Mouse (Mus musculus) CH12.LX (cell line): ENCODE data around the gene Foxp1. TPM values are rescaled to one million over a fixed set of nuclear protein-coding genes. Genes with fewer than 3 reads are reported as not detected.

Source experiments
- DNase-seq: peaks from one replicate; pipeline ENCODE4 v3.0.0-alpha.2; 2013; ENCODE audit errors: extremely low read depth
- H3K27ac ChIP-seq: 2 replicates; pipeline ENCODE4 v1.5.1; 2012; ENCODE audit warnings: low read depth, mild to moderate bottlenecking, control low read depth, moderate library complexity; ENCODE audit not compliant: insufficient read depth
- H3K27me3 ChIP-seq: replicated peaks from 2 replicates; pipeline ENCODE3; 2012; ENCODE audit warnings: inconsistent platforms
- H3K36me3 ChIP-seq, 2 experiments: replicated peaks in 1 of 2; 2 replicates each; pipeline versions ENCODE3 to v1.6.1; 2012; ENCODE audit warnings: inconsistent platforms in 1 of 2, low read length in 1 of 2, mild to moderate bottlenecking in 1 of 2, mixed read lengths in 1 of 2, moderate library complexity in 1 of 2; ENCODE audit not compliant: control insufficient read depth in 1 of 2, insufficient read depth in 1 of 2
- H3K4me1 ChIP-seq, 2 experiments: 2 replicates each; pipeline ENCODE4 v1.6.1; 2012; ENCODE audit warnings: inconsistent platforms in 1 of 2, moderate library complexity in 1 of 2; ENCODE audit not compliant: insufficient read depth in 2 of 2, control insufficient read depth in 1 of 2
- H3K4me2 ChIP-seq: 2 replicates; pipeline ENCODE4 v1.6.1; 2012; ENCODE audit warnings: low read depth, mild to moderate bottlenecking, control low read depth; ENCODE audit not compliant: poor library complexity, insufficient read depth, severe bottlenecking
- H3K4me3 ChIP-seq, 3 experiments: fragments of 150-350 bp in 1 of 3; sonication (generic) in 1 of 3; replicated peaks in 1 of 3; 2 replicates each; pipeline versions ENCODE3 to v1.5.1; 2011 to 2012; ENCODE audit warnings: low read depth in 2 of 3, low read length in 2 of 3, mild to moderate bottlenecking in 2 of 3, moderate library complexity in 2 of 3, control low read depth in 1 of 3, improper control_type of control experiment in 1 of 3, inconsistent platforms in 1 of 3, mixed read lengths in 1 of 3; ENCODE audit not compliant: poor library complexity in 1 of 3
- H3K79me2 ChIP-seq: replicated peaks from 2 replicates; pipeline ENCODE4 v1.6.1; 2012; ENCODE audit warnings: mild to moderate bottlenecking, moderate library complexity; ENCODE audit not compliant: control insufficient read depth, poor library complexity, insufficient read depth, severe bottlenecking; ENCODE audit errors: extremely low read depth
- H3K9ac ChIP-seq: 2 replicates; pipeline ENCODE4 v1.6.1; 2012; ENCODE audit warnings: low read depth, mild to moderate bottlenecking, control low read depth, moderate library complexity; ENCODE audit not compliant: insufficient read depth
- H3K9me3 ChIP-seq: replicated peaks from 2 replicates; pipeline ENCODE3; 2012; ENCODE audit warnings: low read length, inconsistent platforms, mixed read lengths
- BHLHE40 ChIP-seq: IDR thresholded peaks from 2 replicates; pipeline ENCODE4 v1.6.1; 2011; ENCODE audit warnings: mild to moderate bottlenecking, low read depth, low read length, improper control_type of control experiment
- CHD1 ChIP-seq: IDR thresholded peaks from 2 replicates; pipeline ENCODE4 v1.6.1; 2012; ENCODE audit warnings: low read depth, low read length, improper control_type of control experiment, inconsistent platforms
- CTCF ChIP-seq, 2 experiments: IDR thresholded peaks in 1 of 2; conservative IDR thresholded peaks in 1 of 2; 2 replicates each; pipeline ENCODE4 v1.5.1; 2011 to 2012; ENCODE audit warnings: low read depth in 2 of 2, low read length in 2 of 2, improper control_type of control experiment in 1 of 2, inconsistent platforms in 1 of 2, mild to moderate bottlenecking in 1 of 2, moderate library complexity in 1 of 2
- ELF1 ChIP-seq: IDR thresholded peaks from 2 replicates; pipeline ENCODE4 v1.6.1; 2014; ENCODE audit warnings: low read depth, mild to moderate bottlenecking, inconsistent platforms, low read length, improper control_type of control experiment
- EP300 ChIP-seq: IDR thresholded peaks from 2 replicates; pipeline ENCODE4 v1.6.1; 2011; ENCODE audit warnings: low read length, improper control_type of control experiment
- ETS1 ChIP-seq: conservative IDR thresholded peaks from 2 replicates; pipeline ENCODE4 v1.6.1; 2012; ENCODE audit warnings: low read depth, mild to moderate bottlenecking, inconsistent platforms, low read length, improper control_type of control experiment, moderate library complexity
- GABPA ChIP-seq: IDR thresholded peaks from 2 replicates; pipeline ENCODE4 v1.6.1; 2012; ENCODE audit warnings: low read depth, low read length, improper control_type of control experiment, inconsistent platforms; ENCODE audit not compliant: insufficient replicate concordance
- HCFC1 ChIP-seq: IDR thresholded peaks from 2 replicates; pipeline ENCODE4 v1.6.1; 2012; ENCODE audit warnings: low read depth, mild to moderate bottlenecking, inconsistent platforms, low read length, improper control_type of control experiment
- IRF4 ChIP-seq: IDR thresholded peaks from 2 replicates; pipeline ENCODE4 v1.6.1; 2014; ENCODE audit warnings: low read depth, mild to moderate bottlenecking, inconsistent platforms, low read length, improper control_type of control experiment
- JUN ChIP-seq: IDR thresholded peaks from 2 replicates; pipeline ENCODE4 v1.6.1; 2011; ENCODE audit warnings: low read depth, mild to moderate bottlenecking, low read length, improper control_type of control experiment, moderate library complexity; ENCODE audit not compliant: insufficient read depth
- JUND ChIP-seq: conservative IDR thresholded peaks from 2 replicates; pipeline ENCODE4 v1.6.1; 2011; ENCODE audit warnings: low read depth, low read length, improper control_type of control experiment
- MAFK ChIP-seq: IDR thresholded peaks from 2 replicates; pipeline ENCODE4 v1.6.1; 2011; ENCODE audit warnings: low read length, improper control_type of control experiment; ENCODE audit not compliant: insufficient replicate concordance
- MAX ChIP-seq: IDR thresholded peaks from 2 replicates; pipeline ENCODE4 v1.6.1; 2011; ENCODE audit warnings: low read length, improper control_type of control experiment
- MAZ ChIP-seq: IDR thresholded peaks from 2 replicates; pipeline ENCODE4 v1.6.1; 2012; ENCODE audit warnings: low read depth, mild to moderate bottlenecking, inconsistent platforms, low read length, improper control_type of control experiment, moderate library complexity
- MEF2A ChIP-seq: IDR thresholded peaks from 2 replicates; pipeline ENCODE4 v1.6.1; 2014; ENCODE audit warnings: low read depth, mild to moderate bottlenecking, inconsistent platforms, low read length, improper control_type of control experiment, borderline replicate concordance
- MYC ChIP-seq: IDR thresholded peaks from 2 replicates; pipeline ENCODE4 v1.6.1; 2011; ENCODE audit warnings: low read depth, mild to moderate bottlenecking, improper control_type of control experiment, low read length
- NELFE ChIP-seq: IDR thresholded peaks from 2 replicates; pipeline ENCODE4 v1.6.1; 2011; ENCODE audit warnings: low read depth, low read length, improper control_type of control experiment
- NRF1 ChIP-seq: IDR thresholded peaks from 2 replicates; pipeline ENCODE4 v1.6.1; 2014; ENCODE audit warnings: low read depth, mild to moderate bottlenecking, inconsistent platforms, low read length, improper control_type of control experiment, moderate library complexity
- POLR2AphosphoS2 ChIP-seq: IDR thresholded peaks from 2 replicates; pipeline ENCODE4 v1.6.1; 2011; ENCODE audit warnings: low read depth, low read length, improper control_type of control experiment
- RAD21 ChIP-seq: IDR thresholded peaks from 2 replicates; pipeline ENCODE4 v1.6.1; 2011; ENCODE audit warnings: low read depth, mild to moderate bottlenecking, low read length, improper control_type of control experiment, moderate library complexity
- SIN3A ChIP-seq: IDR thresholded peaks from 2 replicates; pipeline ENCODE4 v1.6.1; 2012; ENCODE audit warnings: low read length, improper control_type of control experiment, inconsistent platforms
- SMC3 ChIP-seq: IDR thresholded peaks from 2 replicates; pipeline ENCODE4 v1.6.1; 2011; ENCODE audit warnings: low read depth, low read length, improper control_type of control experiment
- TBP ChIP-seq: conservative IDR thresholded peaks from 2 replicates; pipeline ENCODE4 v1.6.1; 2011; ENCODE audit warnings: low read depth, low read length, improper control_type of control experiment
- TCF12 ChIP-seq: IDR thresholded peaks from 2 replicates; pipeline ENCODE4 v1.6.1; 2014; ENCODE audit warnings: low read depth, mild to moderate bottlenecking, inconsistent platforms, low read length, improper control_type of control experiment
- UBTF ChIP-seq: IDR thresholded peaks from 2 replicates; pipeline ENCODE4 v1.6.1; 2012; ENCODE audit warnings: low read depth, mild to moderate bottlenecking, inconsistent platforms, low read length, improper control_type of control experiment, moderate library complexity
- USF1 ChIP-seq: IDR thresholded peaks from 2 replicates; pipeline ENCODE4 v1.6.1; 2014; ENCODE audit warnings: low read depth, mild to moderate bottlenecking, inconsistent platforms, low read length, improper control_type of control experiment
- ZC3H11A ChIP-seq: IDR thresholded peaks from 2 replicates; pipeline ENCODE4 v1.6.1; 2012; ENCODE audit warnings: low read depth, mild to moderate bottlenecking, inconsistent platforms, low read length, improper control_type of control experiment
- ZKSCAN1 ChIP-seq: IDR thresholded peaks from 2 replicates; pipeline ENCODE4 v1.6.1; 2012; ENCODE audit warnings: low read depth, inconsistent platforms, low read length, improper control_type of control experiment, borderline replicate concordance
- dilution Hi-C: fragments of 300-500 bp; cut with MboI; formaldehyde crosslinking; loops from 2 replicates; pipeline ENCODE4 v1.14.3; 2020; ENCODE audit warnings: low sequenced_read_pairs; ENCODE audit not compliant: extremely low pct_unique_long_range_greater_than_20kb, extremely low pct_ligation_motif_present
- in situ Hi-C: fragments of 300-500 bp; cut with MboI; formaldehyde crosslinking; loops from 3 replicates; pipeline ENCODE4 v1.14.3; 2019; ENCODE audit warnings: low sequenced_read_pairs, low pct_ligation_motif_present, low pct_unique_long_range_greater_than_20kb, mixed read lengths
- polyA plus RNA-seq: library from polyadenylated mRNA; unstranded; fragments of >175 nt; gene quantifications from 2 replicates; pipeline ENCODE4 v1.2.1, GENCODE M21; 2012; ENCODE audit warnings: low read depth; ENCODE audit not compliant: insufficient read length
- total RNA-seq, 2 experiments: library from RNA; depleted of rRNA; stranded (reverse); fragments of 300-350 nt in 1 of 2; fragments of >200 nt in 1 of 2; gene quantifications; 2 replicates each; pipeline ENCODE4 v1.2.3; 2012 to 2014

Foxp1 gene
- total and polyA plus RNA-seq, 3 experiments: 66.5 to 105 (median 87.4) TPM

GRCm38 (mm10) chr6:99453763-99454520, 68.6 kb downstream of the Foxp1 start:
- peaks cover 6 to 23% of the 10 kb centered on the region in 2 experiments for H3K4me1 ChIP-seq
- H3K9me3 ChIP-seq: no peaks in the 10 kb centered on the region
- TF ChIP-seq POLR2AphosphoS2 (no peak), EP300 (no peak)
- no peak for DNase-seq
- H3K79me2 ChIP-seq: no peaks in the 10 kb centered on the region
- H3K4me3 ChIP-seq: no peak overlapping the region
- H3K9ac ChIP-seq: no peak overlapping the region
- no peak overlapping the region for H3K27ac ChIP-seq
- H3K36me3 ChIP-seq: no peaks in the 10 kb centered on the region
- H3K27me3 ChIP-seq: no peaks in the 10 kb centered on the region
- in situ Hi-C loops (loop anchor here (5.0 to 10.0 kb wide), 3 partner anchors 67 to 399 kb away; no protein-coding TSS in a partner anchor), dilution Hi-C loops (no loop called here)
- H3K4me2 ChIP-seq: no peak overlapping the region

- Histone ChIP-seq H3K4me2 (no peak overlapping the region), H3K27me3 (no peaks in the 10 kb centered on the region), H3K4me1 (peaks cover 6 to 25% of the 10 kb centered on the region in 2 experiments), H3K36me3 (no peaks in the 10 kb centered on the region), H3K9me3 (peaks cover 2% of the 10 kb centered on the region), H3K79me2 (no peaks in the 10 kb centered on the region), H3K4me3 (no peak overlapping the region), H3K9ac (no peak overlapping the region), H3K27ac (no peak overlapping the region)
- dilution Hi-C loops (no loop called here), in situ Hi-C loops (loop anchor here (5.0 to 10.0 kb wide), 3 partner anchors 65 to 398 kb away; no protein-coding TSS in a partner anchor)
- DNase-seq: peak; percentile 72
- TF ChIP-seq TCF12 (peak; percentile 59; the same call in 1 of the 2 replicates), HCFC1 (no peak), CHD1 (no peak), JUND (no peak), GABPA (no peak), USF1 (no peak), MYC (peak; percentile 37; the same call in 1 of the 2 replicates), EP300 (no peak), ETS1 (no peak), ZKSCAN1 (no peak), MEF2A (peak; percentile 63; the same call in 1 of the 2 replicates), BHLHE40 (0 out of 2 replicates have a peak, but pooled peaks have one; percentile 30), SMC3 (peak; percentile 98), ELF1 (no peak), NELFE (no peak), JUN (no peak), SIN3A (peak; percentile 51; the same call in 1 of the 2 replicates), RAD21 (peak; percentile 98), CTCF (conservative IDR thresholded peaks at IDR 0.05 in 1 of 2, IDR thresholded peaks at IDR 0.05 in 1 of 2; ENCODE audit: low read depth in 2 of 2, low read length in 2 of 2) (peak; percentile 33 to 91; a peak in 2 of 4 replicates), MAX (peak; percentile 23; the same call in 1 of the 2 replicates), NRF1 (no peak), MAFK (no peak), MAZ (0 out of 2 replicates have a peak, but pooled peaks have one; percentile 47), IRF4 (peak; percentile 54; the same call in 1 of the 2 replicates), UBTF (no peak), ZC3H11A (peak; percentile 95), TBP (no peak)
These were observed 69.8 kb downstream of the Foxp1 start for GRCm38 (mm10) chr6:99452638-99453185.
